Mouse (Mus musculus) left cerebral cortex, adult 9 months (tissue): ENCODE results near the gene Vasn.
A peak's percentile ranks its signal among the peaks of the same experiment; 100 is the strongest.

Experiments
- DNase-seq, 2 experiments: peaks; one replicate each; pipeline ENCODE4 v3.0.0; 2022; ENCODE audit warnings: low spot score in 2 of 2

Gene Vasn

DNA sequence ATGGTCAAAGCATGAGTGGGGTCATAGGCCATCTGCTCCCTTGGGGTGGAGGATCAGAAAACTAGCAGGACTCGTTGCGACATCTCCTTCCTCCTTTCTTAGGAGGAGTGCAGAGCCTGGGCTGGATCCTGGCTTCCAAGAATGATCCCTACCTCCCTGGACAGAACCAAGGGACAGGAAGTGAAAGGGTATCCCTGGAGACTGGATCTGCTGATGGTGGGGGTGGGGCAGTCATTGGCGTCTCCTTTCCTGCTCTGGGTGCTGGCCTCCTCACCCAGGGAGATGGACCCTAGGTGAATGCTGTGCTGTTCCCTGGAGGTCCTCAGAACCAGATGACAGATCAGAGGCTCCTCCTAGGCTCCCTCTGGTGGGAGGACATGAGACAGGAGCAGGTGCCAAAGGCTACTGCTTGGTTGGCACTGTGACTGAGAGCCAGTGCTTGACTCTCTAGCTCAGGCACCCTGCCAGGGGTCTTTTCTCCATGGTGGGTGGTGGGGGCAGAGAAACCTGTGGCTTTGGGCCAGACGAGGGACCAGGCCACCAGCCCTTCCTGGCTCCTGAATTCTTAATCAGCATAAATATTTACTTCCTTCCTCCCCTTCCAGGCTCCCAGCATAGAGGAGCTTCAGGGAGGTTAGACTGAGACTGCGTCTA lies 33.2 kb upstream of the Vasn start:
- DNase-seq = no peak

DNA sequence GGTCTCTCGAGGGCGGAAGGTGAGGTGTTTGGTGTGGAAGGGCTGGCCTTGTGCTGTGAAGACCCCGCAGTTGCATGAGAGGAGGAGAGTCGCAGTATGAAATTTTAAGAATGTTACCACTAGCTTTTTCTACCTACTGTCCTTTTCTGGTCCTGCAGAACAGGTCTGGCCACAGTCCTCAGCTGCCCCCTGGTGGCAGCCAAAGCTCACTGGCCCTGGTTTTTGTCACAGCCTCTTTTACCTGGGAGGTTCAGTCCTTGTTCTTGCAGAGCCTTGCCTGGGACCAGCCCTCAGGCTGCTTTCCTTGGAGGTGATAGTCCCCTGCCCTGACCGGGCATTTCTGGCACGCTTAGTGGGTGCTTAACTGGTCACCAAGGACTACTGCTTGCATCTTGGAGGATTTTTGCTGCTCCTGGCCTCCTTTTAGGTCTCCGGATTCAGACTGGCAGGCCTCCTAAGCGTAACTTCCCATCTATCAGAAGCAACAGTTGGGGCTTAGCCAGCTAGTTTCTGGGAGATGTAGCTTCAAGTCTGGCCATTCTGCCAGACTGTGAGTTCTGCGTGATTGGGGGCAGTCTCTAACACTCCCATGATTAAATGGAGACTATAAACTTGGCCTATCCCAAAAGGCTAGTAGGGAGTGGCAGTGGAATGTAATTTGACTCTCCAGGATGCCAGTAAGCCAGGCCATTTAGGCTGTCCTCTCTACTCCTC lies 31.8 kb upstream of the Vasn start:
- peak in 1 of 2 experiments; percentile 86 for DNase-seq

DNA sequence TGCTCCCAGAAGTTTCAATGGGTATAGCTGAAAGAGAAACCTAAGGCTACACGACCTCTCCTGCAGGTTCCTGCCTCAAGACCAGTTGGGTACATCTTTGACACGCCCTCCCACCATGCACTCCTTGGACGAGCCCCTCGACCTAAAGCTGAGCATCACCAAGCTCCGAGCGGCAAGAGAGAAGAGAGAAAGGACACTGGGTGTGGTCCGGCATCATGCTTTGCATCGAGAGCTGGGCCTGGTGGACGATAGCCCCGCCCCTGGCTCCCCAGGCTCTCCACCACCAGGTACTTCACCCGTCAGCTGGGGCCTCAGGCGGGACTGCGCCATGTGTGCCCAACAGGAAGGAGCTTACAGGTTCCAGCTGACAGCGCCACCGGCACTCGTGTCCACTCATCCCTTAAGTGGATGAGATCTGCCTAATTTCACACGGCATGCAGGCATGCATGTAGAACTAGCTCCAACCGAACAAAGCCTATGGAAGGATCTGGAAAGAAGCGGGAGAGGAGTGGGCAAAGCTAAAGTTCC lies 31.1 kb upstream of the Vasn start:
- no peak for DNase-seq

DNA sequence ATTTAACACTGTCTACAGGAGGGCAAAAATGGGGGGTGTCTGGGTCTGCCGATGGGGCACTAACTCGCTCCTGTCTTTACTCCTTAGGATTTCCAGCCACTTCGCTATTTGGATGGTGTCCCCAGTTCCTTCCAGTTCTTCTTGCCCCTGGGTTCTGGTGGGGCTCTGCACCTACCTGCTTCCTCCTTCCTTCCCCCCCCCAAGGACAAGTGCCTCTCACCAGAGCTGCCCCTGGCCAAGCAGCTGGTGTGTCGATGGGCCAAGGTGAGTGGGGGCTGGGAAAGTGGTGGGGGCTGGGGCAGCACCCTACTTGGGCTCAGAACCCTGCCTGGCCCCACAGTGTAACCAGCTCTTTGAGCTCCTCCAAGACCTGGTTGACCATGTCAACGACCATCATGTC lies 28.5 kb upstream of the Vasn start:
- DNase-seq = no peak

DNA sequence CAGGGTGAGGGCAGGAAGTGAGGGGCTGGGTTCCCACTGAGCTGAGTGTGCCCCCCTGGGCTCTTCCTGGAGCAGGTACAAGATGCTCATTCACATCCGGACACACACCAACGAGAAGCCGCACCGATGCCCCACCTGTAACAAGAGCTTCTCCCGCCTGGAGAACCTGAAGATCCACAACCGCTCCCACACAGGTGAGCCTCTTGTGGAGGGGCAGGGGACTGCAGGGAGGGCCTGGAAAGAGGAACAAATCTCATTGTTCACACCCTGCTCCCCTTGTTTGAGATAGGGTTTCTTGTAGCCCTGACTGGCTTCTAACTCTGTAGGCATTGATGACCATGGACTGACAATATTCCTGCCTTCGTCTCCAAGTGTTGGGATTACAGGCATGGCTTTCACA lies 28.1 kb upstream of the Vasn start:
- no peak for DNase-seq

DNA sequence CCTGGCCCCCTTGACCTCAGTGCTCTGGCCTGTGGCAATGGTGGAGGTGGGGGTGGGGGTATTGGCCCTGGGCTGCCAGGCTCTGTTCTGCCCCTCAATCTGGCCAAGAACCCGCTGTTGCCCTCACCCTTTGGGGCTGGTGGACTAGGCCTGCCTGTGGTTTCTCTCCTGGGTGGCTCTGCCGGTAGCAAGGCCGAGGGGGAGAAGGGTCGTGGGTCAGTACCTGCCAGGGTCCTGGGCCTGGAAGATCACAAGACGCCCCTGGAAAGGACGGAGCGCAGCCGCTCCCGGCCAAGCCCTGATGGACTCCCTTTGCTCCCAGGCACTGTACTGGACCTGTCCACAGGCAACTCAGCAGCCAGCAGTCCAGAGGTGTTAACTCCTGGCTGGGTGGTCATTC lies 26.0 kb upstream of the Vasn start:
- DNase-seq = no peak

DNA sequence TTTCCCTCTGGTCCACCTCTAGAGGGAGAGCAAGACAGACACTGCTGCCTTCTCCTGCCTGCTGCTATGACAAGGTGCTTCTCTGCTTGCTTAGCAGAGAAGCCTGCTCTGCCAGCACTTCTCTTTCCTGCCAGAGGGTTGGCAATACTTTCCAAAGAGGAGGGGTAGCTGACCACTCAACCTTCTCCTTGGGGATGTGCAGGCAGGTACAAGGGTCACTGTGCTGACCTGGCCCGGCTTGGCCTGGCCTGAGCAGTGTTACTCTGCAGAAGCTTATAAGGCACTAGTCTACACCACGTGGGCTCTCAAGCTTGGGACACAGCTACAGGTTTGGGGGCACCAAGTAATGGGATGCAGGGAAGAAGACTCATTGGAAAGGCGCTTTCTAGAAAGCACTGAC lies 25.1 kb upstream of the Vasn start:
- no peak for DNase-seq

DNA sequence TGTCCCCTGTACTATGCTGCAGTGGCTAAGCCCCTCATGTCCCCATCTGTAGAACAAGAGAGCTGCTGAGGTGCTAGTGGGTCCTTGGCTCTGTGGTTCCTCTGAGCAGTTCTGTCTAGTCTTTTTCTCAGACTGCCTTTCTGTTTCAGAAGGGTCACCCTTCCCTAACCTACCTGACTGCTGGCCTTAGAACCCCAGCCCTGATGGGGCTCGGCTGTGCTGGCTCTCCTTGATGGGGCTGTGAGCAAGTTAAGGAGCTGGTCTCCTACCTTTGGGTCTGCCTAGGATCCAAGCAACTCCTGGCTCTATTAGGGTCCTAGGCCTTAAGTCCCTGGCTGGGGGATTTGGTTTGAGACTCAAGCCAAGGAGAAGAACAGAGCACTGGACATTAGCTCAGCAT lies 24.4 kb upstream of the Vasn start:
- DNase-seq = no peak

DNA sequence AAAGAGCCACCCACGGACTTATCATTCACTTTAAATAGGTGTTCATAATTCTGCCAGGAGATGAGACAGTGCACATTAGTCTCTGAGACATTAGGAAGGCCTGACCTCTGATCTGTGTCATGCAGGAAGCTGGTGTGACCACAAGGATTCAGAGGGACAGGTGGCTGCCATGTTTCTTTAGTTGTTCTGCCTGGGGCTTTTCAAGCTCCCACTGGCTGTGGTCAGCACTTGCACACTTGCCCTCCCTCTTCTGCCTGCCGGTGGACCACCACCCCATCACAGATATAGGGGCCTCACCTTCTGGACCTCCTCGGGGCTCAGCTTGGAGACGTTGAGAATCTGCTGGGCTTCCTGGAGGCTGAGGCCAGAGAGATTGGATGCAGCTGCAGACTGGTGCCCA lies 22.9 kb upstream of the Vasn start:
- no peak for DNase-seq

DNA sequence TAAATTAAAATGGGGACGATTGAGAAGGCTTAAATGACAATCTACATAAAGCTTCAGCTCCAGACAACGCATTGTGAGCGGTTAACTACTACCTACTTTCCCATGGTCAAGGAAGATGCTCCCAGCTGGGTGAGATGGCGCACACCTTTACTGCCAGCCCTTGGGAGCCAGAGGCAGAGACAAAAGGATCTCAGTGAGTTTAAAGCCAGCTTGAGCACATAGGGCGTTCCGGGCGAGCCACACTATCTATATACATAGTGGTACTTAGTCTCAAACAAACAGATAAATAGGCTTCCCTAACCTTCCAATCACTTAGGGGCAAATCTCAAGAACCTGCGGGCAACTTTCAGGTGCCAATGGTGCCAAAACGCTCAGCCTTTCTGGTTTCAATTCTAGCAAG lies 15.7 kb upstream of the Vasn start:
- DNase-seq = no peak

DNA sequence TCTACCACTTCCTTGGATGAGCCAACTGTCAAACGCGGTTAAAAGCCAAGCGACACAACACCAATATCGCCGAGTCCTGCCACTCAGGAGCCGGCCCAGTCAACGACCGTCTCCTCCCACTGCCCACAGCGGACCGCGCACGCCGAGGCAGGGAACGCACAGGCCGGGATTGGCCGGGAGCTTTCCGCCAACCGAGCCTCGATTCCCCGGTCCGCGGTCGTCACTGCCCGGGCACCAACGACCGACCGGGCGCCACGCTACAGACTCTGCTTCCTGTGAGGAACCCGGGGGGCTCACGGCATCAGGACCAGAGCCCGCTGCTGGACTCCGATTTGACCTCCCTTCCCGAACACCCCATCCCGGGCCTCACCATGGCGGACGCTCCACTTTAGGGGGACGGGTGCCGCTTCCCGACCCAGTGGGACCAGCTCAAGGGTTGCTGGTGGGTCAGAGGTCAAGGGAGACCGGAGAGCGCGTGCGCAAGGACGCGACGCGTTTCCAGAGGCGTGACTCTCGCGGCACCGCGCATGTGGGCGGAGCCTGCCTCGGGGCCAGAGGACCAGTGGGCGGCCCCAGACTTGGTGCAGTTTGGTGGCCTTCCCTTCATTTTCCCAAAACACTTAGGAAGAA lies 15.1 kb upstream of the Vasn start, which contains the start of gene Pam16:
Gene Pam16, minus strand, starts transcription at position 508 of the 630 bp plus-strand sequence.
- DNase-seq = peak; percentile 87 to 92

DNA sequence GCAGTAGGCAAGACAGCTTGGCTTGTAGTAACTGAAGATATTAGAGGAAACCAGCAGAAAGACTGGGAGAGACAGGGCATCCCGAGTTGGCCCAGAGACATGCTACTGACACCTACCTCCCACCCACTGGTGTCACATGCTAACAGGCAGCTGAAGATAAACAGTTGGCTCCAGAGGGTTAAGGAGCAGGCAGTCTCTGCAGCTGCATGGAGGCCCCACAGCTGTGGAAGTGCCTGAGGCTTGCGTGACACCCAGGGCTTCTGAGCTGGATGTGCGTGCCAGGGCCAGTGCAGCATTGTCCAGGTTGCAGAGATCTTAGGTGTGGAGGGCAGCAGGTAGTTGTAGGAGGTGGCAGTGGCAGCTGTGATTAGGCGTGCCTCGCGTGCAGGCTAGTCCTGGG lies 12.6 kb upstream of the Vasn start:
- no peak for DNase-seq

DNA sequence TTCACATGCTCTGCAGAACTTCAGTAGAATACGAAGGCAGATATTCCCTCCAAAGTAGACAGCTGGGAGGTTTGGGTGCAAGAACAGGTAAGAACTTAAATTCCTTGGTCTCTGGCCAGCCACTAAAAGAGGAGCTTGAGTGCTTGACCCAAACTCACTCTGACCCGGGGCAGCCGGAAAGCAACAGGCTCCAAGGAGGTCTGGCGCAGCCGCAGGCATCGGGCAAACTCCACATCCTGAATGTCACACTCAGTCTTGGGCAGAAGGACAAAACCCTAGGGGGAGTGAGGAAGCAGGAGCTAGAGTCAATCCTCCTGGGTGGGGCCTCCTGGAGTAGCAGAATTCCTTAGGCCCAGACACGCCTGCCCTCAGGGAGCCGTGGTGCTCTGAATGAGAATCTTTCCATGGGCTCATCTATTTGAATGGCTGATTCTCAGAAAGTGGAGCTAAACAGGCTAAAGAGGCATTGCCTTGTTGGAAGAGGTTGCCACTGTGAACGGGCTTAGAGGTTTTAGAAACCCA lies 10.8 kb upstream of the Vasn start:
- DNase-seq = no peak

DNA sequence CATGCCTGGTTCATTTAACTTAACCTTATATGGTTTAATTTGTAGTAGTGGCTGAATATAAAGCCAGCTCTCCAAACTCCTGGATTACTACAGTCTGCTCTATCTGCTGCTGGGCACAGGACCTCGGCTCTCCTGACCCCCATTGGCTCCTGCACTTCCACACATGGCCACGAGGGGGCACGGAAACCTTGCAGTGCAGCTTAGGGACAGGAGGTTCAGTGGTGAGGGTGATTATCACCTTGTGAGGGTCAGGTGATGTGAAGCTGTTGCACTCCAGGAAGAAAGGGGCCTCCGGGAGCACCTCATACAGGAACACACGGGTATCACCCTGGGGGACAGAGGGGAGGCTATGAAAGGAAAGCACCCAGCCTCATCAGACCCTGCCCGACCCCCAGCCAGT lies 9.8 kb upstream of the Vasn start:
- peak in 1 of 2 experiments; percentile 82 for DNase-seq

DNA sequence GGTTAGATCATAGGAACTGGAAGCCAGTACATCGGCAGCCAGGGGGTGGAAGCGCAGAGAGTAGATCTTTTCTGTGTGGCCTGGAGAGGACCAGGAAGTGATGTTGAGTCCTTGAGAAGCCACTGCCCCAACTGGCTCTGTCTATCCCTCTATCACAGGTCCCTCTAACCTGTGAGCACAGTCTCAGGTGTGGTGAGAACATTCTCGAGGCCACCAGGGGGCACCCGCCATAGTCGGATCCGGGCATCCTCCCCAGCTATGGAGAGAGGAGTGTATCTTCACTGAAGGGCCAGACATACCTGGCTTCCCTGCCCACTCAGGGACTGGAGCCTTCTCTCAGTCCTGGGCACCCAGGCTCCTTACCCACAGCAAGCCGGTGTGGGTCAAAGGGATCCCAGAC lies 7.7 kb upstream of the Vasn start:
- DNase-seq = peak in 1 of 2 experiments; percentile 31

DNA sequence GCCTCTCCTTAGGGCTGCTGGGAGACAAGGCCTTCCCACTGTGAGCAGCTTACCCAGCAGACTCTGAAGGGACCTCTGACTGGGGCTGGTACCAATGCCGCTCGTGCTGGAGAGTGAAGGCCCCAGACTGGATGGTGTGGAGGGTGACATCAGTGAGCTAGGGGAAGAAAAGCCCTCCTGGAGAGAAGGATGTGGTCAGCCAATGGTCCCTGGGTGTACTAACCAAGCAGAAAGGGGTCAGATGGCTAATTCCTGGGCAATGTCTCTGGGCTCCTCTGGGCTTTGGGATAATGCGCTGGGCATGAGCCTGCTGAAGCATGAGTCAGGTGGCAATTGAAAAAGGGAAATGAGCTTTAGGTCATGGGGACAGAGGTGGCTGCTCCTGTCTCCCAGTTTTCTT lies 6.1 kb upstream of the Vasn start:
- no peak for DNase-seq

DNA sequence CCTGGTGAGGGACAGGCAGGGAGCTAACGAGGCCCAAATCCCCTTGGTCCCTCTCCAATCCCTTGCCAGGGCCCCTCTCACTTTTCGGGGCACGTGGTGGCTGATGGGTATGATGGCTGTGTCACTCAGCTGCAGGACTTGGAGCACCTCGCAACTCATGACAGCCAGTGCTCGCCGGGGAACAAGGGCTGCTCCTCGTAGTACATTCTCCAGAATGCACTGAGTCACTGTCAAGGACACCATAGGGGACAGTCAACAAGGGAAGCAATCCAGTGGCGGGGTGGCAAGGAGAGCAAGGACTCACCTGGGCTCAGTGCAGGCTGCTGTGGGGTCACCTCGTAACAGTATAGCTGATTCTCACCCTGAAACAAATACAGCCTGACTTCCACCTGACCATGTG lies 5.1 kb upstream of the Vasn start:
- no peak for DNase-seq

DNA sequence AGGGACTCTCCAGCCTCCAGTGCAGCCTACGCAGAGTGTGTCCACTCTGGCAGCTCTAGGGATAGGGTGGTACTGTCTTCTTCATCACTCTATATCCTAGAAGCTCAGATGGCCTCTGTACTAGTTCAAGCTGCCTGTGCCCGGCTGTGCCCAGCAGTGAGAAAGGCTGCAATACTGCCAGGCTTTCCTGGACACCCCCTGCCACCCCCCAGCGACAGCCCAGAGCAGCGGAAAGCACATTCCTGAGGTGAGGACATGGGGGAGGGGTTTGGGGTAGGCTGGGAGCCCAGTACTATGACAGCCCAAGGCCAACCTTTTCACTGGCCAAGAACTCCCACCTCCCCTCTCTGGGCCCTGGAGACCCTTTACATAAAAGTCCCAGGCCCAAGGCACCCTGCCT lies 4.0 kb upstream of the Vasn start:
- no peak for DNase-seq

DNA sequence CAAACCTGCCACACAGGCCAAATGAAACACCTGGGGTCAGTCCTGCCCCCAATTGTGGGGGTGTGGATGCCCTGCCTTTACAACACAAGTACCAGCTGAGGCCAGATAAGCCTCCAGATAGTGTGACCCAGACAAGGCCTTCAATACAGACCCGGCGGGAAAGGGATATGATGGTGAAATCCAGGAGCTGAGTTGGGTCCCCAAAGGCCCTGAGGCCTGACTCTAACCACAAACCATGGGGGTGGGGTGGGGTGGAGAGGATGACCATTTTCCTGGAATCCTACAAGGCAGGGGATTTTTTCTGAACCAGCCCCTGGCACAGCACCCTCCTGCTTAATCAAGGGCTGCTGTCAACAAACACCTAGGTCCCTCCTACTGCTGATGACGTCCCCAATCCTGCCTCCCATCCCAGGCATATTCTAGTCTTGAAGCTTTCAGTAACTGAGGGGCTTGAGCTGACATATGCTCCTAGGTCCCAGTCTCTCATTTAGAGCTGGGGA lies 800 bp upstream of the Vasn start:
- DNase-seq = no peak

DNA sequence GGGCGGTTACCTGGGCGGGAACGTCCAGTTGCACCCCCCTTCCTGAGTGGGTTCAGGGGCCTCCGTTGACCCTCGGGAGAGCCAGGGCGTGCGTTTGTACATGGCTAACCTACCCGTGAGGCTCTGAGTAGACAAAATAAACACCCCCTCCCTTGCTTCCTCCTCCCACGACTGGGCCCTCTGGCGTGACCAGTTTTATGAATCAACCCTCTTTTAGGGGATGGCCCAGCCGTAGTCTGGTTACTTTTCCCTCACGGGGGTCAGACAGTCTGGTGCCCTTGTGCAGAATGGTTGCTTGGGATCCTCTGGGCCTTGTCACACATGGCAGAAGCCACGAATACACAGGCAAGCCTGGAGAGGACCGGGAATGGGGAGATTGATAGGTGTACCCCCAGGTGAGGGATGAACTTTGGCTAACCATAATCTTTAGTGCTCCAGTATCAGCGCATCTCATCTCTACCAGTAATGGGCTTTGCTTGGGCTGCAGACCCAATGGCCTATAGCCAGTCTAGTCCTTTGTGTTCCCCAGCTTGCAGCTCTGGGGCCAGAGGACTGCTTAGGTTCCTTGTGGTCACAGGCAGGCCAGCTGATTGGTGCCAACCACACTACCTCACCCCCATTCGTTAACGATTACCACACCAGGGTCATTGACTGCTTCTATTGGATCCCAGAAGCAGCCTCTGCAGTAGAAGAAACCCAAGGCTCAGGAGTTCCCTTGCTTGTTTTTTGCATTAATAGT lies 695 bp downstream of the Vasn start:
- no peak for DNase-seq

DNA sequence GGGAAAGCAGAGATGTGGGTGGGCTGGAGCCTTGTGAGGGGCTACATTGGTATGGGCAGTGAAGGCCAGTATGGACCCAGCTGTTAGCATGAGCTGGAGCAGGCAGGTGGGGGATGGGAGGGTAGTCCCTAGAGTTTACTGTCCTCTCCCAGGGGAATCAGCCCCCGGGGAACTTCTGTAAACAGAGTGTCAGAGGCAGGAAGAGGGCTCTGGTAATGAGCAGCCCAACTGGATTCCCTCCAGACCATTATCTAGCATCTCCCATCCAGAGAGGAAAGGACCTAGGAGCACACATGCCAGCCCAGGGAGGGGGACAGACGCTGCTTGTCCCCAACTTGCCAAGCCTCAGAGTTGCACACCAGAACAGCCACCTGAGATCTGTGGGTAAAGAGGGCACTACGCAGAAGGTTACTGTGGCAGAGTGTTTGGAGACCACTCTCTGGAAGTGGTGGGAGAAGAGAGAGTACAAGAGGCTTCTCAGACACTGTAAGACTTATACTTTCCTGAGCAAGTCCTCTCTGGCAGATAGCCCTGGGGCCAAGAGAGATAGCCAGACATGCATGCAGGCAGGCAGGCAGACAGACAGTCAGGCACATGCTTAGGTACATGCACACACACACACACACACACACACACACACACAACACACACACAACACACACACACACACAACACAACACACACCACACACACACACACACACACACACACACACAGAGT lies 1.5 kb downstream of the Vasn start:
- DNase-seq = no peak
